8 mouse cellular contexts compared by ENCODE assay signal in genomic region chr9:37255889-37256225, GRCm38 (mm10). TPM values are rescaled to one million over a fixed set of nuclear protein-coding genes. Genes with fewer than 3 reads are reported as not detected.
A peak's percentile ranks its signal among the peaks of the same experiment; 100 is the strongest.
DNase-seq lines count a peak whose midpoint lies in the region; ATAC-seq and TF ChIP-seq lines count a peak whose summit lies in the region.

No protein-coding gene starts in this region.

- H3K4me3 ChIP-seq in E14TG2a.4 (replicated peaks; ENCODE audit: low read length), result peak overlapping the region; percentile 74
- peak overlapping the region; percentile 43 for H3K4me3 ChIP-seq in forebrain, embryonic 12.5 days (replicated peaks)
- H3K4me3 ChIP-seq in hindbrain, embryonic 15.5 days, result peak overlapping the region; percentile 37

- ATAC-seq in forebrain, embryonic 12.5 days (ENCODE audit: low FRiP score), result peak; percentile 74
- peak; percentile 80; the same call in 1 of the 2 replicates for ATAC-seq in hindbrain, embryonic 15.5 days (ENCODE audit: low FRiP score, low read depth)

- H3K27ac ChIP-seq in forebrain, embryonic 12.5 days, result no peak overlapping the region
- H3K27ac ChIP-seq in hindbrain, embryonic 15.5 days (replicated peaks), result no peak overlapping the region

- peak; percentile 58 for TF ChIP-seq CTCF in E14TG2a.4 (conservative IDR thresholded peaks at IDR 0.05; ENCODE audit: low read length)

- H3K4me2 ChIP-seq in forebrain, embryonic 12.5 days, result peak overlapping the region; percentile 73
- H3K4me2 ChIP-seq in hindbrain, embryonic 15.5 days, result peak overlapping the region; percentile 85

- 0 out of 2 replicates have a peak overlapping the region, but pooled peaks have one; percentile 44 for H3K9ac ChIP-seq in forebrain, embryonic 12.5 days
- 0 out of 2 replicates have a peak overlapping the region, but pooled peaks have one; percentile 15 for H3K9ac ChIP-seq in hindbrain, embryonic 15.5 days

- H3K36me3 ChIP-seq in E14TG2a.4 (ENCODE audit: insufficient read depth, low read length), result no peaks in the 10 kb centered on the region
- H3K36me3 ChIP-seq in forebrain, embryonic 12.5 days (replicated peaks), result no peaks in the 10 kb centered on the region
- no peaks in the 10 kb centered on the region for H3K36me3 ChIP-seq in hindbrain, embryonic 15.5 days

- peaks cover 19% of the 10 kb centered on the region for H3K4me1 ChIP-seq in E14TG2a.4 (replicated peaks; ENCODE audit: low read depth, low read length)
- H3K4me1 ChIP-seq in forebrain, embryonic 12.5 days, result peaks cover 16% of the 10 kb centered on the region
- peaks cover 12% of the 10 kb centered on the region for H3K4me1 ChIP-seq in hindbrain, embryonic 15.5 days (replicated peaks)

- peaks cover 33% of the 10 kb centered on the region for H3K27me3 ChIP-seq in E14TG2a.4 (ENCODE audit: insufficient read depth, low read length)
- peaks cover 18% of the 10 kb centered on the region for H3K27me3 ChIP-seq in forebrain, embryonic 12.5 days
- H3K27me3 ChIP-seq in hindbrain, embryonic 15.5 days, result peaks cover 9% of the 10 kb centered on the region; the same call in 1 of the 2 replicates

- WGBS in forebrain, embryonic 12.5 days, result 36% methylated on average over 7 of the region's 7 CpGs
- WGBS in hindbrain, embryonic 15.5 days, result 34% methylated on average over 7 of the region's 7 CpGs

- 0 out of 2 replicates have a peak, but pooled peaks cover 9% of the 10 kb centered on the region for H3K9me3 ChIP-seq in E14TG2a.4 (ENCODE audit: low read length)
- H3K9me3 ChIP-seq in forebrain, embryonic 12.5 days, result no peaks in the 10 kb centered on the region
- no peaks in the 10 kb centered on the region for H3K9me3 ChIP-seq in hindbrain, embryonic 15.5 days

- DNase-seq in adipocyte (ENCODE audit: low spot score), result peak; percentile 74
- DNase-seq in left cerebral cortex, adult 18-20 months (ENCODE audit: low spot score in 2 of 2), result peak; percentile 42 to 49
- DNase-seq in lung, postnatal 36 days, result peak; percentile 71
- peak; percentile 71 for DNase-seq in retina, embryonic 14.5 days (ENCODE audit: low spot score)
- no peak for DNase-seq in cerebellum, adult 18-20 months

RNA-seq across cellular contexts. Expression of gene Slc37a2, which starts 0.3 kb away (rescaled TPM):
- 1.1 TPM in 2 replicates for polyA plus RNA-seq in forebrain, embryonic 12.5 days (2016; fragmentation: Nextera tagmentation; extraction: Ambion mirVana)
- 1.4 and 2.1 TPM in 2 replicates for polyA plus RNA-seq in hindbrain, embryonic 15.5 days (2015; fragmentation: Nextera tagmentation; extraction: Ambion mirVana)
- total RNA-seq in left cerebral cortex, adult 18-20 months (2021), result 1 to 10 TPM; 1.3 TPM

RNA-seq across cellular contexts. Expression of gene Tmem218, which starts 47.8 kb away (rescaled TPM):
- polyA plus RNA-seq in forebrain, embryonic 12.5 days (2016; fragmentation: Nextera tagmentation; extraction: Ambion mirVana), result 12.0 and 13.6 TPM in 2 replicates
- 9.6 and 10.3 TPM in 2 replicates for polyA plus RNA-seq in hindbrain, embryonic 15.5 days (2015; fragmentation: Nextera tagmentation; extraction: Ambion mirVana)
- total RNA-seq in left cerebral cortex, adult 18-20 months (2021), result 10 to 100 TPM; 10.2 to 12.2 TPM

Comparison
In these comparisons a context has a peak if more than half of its experiments do, and no peak if none do; other contexts are left out.
1. DNase-seq: peak in adipocyte (single experiment), left cerebral cortex, adult 18-20 months (2 of 2), lung, postnatal 36 days (single experiment) and retina, embryonic 14.5 days (single experiment); none in cerebellum, adult 18-20 months (0 of 2).
2. Peak in every context shown above with its lines, with median percentiles within 50 percentile points of each other: H3K4me3 ChIP-seq.